Mouse (Mus musculus): ENCODE measurements around the gene Cdk11b. TPM values are rescaled to one million over a fixed set of nuclear protein-coding genes. Genes with fewer than 3 reads are reported as not detected.
"Not testable (repeated sequence)": the region's sequence is repeated elsewhere in the genome, so short reads cannot be mapped to it uniquely, and the experiment has no call there.

Cdk11b gene
- total RNA-seq, 2 experiments from 2014 or later: 44.8 to 53.9 TPM

GRCm38 (mm10) chr4:155603801-155604200, 20.9 kb upstream of the Cdk11b start:
- ATAC-seq (replicated peaks; ENCODE audit: poor library complexity, severe bottlenecking): no peak

- ATAC-seq (replicated peaks; ENCODE audit: poor library complexity, severe bottlenecking): no peak
Measured at GRCm38 (mm10) chr4:155605132-155605531, 19.5 kb upstream of the Cdk11b start.

- no peak for ATAC-seq (replicated peaks; ENCODE audit: poor library complexity, severe bottlenecking)
Measured at GRCm38 (mm10) chr4:155606825-155607224, 17.8 kb upstream of the Cdk11b start.

- ATAC-seq (replicated peaks; ENCODE audit: poor library complexity, severe bottlenecking): no peak
Measured at GRCm38 (mm10) chr4:155611860-155612259, 12.8 kb upstream of the Cdk11b start.

GRCm38 (mm10) chr4:155613264-155613663, 11.4 kb upstream of the Cdk11b start:
- no peak for ATAC-seq (replicated peaks; ENCODE audit: poor library complexity, severe bottlenecking)

- ATAC-seq (replicated peaks; ENCODE audit: poor library complexity, severe bottlenecking): no peak
Measured at GRCm38 (mm10) chr4:155618321-155618720, 6.3 kb upstream of the Cdk11b start.

GRCm38 (mm10) chr4:155630267-155630666, 5.6 kb downstream of the Cdk11b start:
- ATAC-seq (replicated peaks; ENCODE audit: poor library complexity, severe bottlenecking): no peak

- ATAC-seq (replicated peaks; ENCODE audit: poor library complexity, severe bottlenecking): no peak
Measured at GRCm38 (mm10) chr4:155635766-155636499, 11.3 kb downstream of the Cdk11b start.

- ATAC-seq (replicated peaks; ENCODE audit: poor library complexity, severe bottlenecking): no peak
Measured at GRCm38 (mm10) chr4:155643531-155643930, 18.9 kb downstream of the Cdk11b start.

- ATAC-seq (replicated peaks; ENCODE audit: poor library complexity, severe bottlenecking): not testable (repeated sequence)
Measured at GRCm38 (mm10) chr4:155645308-155645707, 20.7 kb downstream of the Cdk11b start, which contains the start of gene Gm10563. Gene Gm10563, minus strand, starts transcription at chr4:155645408.

- ATAC-seq (replicated peaks; ENCODE audit: poor library complexity, severe bottlenecking): no peak
Measured at GRCm38 (mm10) chr4:155645721-155646120, 21.1 kb downstream of the Cdk11b start.

- ATAC-seq (replicated peaks; ENCODE audit: poor library complexity, severe bottlenecking): no peak
Measured at GRCm38 (mm10) chr4:155649355-155649754, 24.7 kb downstream of the Cdk11b start.

GRCm38 (mm10) chr4:155651553-155652269, 27.1 kb downstream of the Cdk11b start:
- ATAC-seq (replicated peaks; ENCODE audit: poor library complexity, severe bottlenecking): no peak

- no peak for ATAC-seq (replicated peaks; ENCODE audit: poor library complexity, severe bottlenecking)
Measured at GRCm38 (mm10) chr4:155652283-155653085, 27.8 kb downstream of the Cdk11b start.

GRCm38 (mm10) chr4:155653086-155653450, 28.4 kb downstream of the Cdk11b start, which contains the start of gene Mmp23:
Gene Mmp23, minus strand, starts transcription at chr4:155653384.
- ATAC-seq (replicated peaks; ENCODE audit: poor library complexity, severe bottlenecking): peak; percentile 54

- ATAC-seq (replicated peaks; ENCODE audit: poor library complexity, severe bottlenecking): peak; percentile 18
Measured at GRCm38 (mm10) chr4:155653451-155654182, 29.0 kb downstream of the Cdk11b start.

GRCm38 (mm10) chr4:155654183-155654455, 29.5 kb downstream of the Cdk11b start:
- ATAC-seq (replicated peaks; ENCODE audit: poor library complexity, severe bottlenecking): peak; percentile 14

GRCm38 (mm10) chr4:155654456-155655298, 30.0 kb downstream of the Cdk11b start:
- peak; percentile 35 for ATAC-seq (replicated peaks; ENCODE audit: poor library complexity, severe bottlenecking)

- no peak for ATAC-seq (replicated peaks; ENCODE audit: poor library complexity, severe bottlenecking)
Measured at GRCm38 (mm10) chr4:155656214-155656751, 31.6 kb downstream of the Cdk11b start.

Data from granulocyte monocyte progenitor cell, adult 5-6 weeks (primary cell).